Mouse (Mus musculus): ENCODE data around the gene Gdpgp1.

DNA sequence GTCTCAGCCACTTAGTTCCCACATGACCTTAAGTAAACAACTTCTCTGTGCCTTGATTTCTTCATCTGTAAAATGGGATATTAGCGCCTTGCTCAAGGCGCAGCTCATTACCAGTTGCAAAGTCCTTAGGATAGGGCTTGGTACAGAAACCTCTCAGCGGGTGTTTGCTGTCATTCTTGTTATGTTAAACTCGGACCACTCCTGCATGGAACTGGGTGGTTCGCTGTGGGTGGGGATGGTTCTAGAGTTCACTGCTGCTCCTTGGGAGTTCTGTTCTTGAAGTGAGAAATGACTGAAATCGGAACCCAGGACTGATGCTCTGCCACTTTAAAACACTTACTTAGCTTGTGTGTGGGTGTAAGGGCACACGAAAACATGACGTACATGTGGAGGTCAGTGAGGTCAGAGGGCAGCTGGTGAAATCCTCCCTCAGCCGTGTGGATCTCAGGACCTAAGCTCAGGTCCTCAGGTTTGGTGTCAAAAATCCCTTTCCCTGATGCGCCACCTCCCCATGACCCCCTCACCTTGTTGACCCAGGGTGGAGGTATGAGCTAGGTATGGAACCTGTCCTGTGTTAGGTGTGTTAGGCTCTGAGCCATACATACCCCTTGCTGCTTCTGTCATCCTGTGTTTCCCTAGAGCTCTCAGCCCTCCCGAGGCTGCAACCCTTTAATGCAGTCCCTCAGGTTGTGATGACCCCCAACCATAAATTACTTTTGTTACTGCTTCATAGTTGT, 32.6 kb upstream of the Gdpgp1 start:
- no peak for TF ChIP-seq BHLHE40 (IDR thresholded peaks at IDR 0.05; ENCODE audit: borderline replicate concordance, low read depth, low read length)
- TF ChIP-seq E2F4 (IDR thresholded peaks at IDR 0.05; ENCODE audit: borderline replicate concordance, low read depth, low read length) = no peak
- TF ChIP-seq CTCF (IDR thresholded peaks at IDR 0.05 in 2 of 3, conservative IDR thresholded peaks at IDR 0.05 in 1 of 3; ENCODE audit: control insufficient read depth in 1 of 3, insufficient read depth in 1 of 3, low read depth in 2 of 3, low read length in 3 of 3, poor library complexity in 1 of 3, severe bottlenecking in 1 of 3) = no peak
- TF ChIP-seq USF1 (IDR thresholded peaks at IDR 0.05; ENCODE audit: low read depth, low read length) = no peak
- TF ChIP-seq POLR2A (IDR thresholded peaks at IDR 0.05; ENCODE audit: control insufficient read depth in 1 of 2, insufficient read depth in 1 of 2, low read depth in 1 of 2, low read length in 2 of 2, poor library complexity in 1 of 2) = no peak

Measured in MEL (cell line).